Mouse (Mus musculus) c-Kit-positive CD71-positive TER-119-positive erythroid progenitor cells, embryonic 14.5 days (primary cell): ENCODE measurements around the gene Dvl1.

Experiments
- DNase-seq: peaks from one replicate; pipeline ENCODE4 v3.0.0-alpha.2; 2013; ENCODE audit warnings: low spot score

The Dvl1 gene

DNA sequence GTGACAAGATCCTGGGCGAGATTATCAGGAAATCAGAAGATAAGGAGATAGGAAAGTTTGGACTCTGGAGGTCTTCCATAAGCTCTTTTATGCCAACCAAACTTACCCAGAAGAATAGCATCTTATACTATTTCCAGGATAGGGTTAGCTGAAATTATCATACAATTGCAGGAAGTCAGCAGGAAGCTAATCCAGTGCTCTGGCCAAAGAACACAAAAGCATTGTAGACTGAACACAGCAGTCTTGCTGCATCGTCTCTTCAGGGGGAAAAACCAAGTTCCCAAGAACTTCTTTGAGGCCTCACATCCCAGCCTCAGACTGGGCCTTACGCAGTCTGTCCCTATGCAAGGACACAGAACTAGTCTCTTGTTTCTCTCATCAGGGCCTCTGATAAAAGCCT is 36.4 kb downstream of the Dvl1 start:
- DNase-seq, result no peak

DNA sequence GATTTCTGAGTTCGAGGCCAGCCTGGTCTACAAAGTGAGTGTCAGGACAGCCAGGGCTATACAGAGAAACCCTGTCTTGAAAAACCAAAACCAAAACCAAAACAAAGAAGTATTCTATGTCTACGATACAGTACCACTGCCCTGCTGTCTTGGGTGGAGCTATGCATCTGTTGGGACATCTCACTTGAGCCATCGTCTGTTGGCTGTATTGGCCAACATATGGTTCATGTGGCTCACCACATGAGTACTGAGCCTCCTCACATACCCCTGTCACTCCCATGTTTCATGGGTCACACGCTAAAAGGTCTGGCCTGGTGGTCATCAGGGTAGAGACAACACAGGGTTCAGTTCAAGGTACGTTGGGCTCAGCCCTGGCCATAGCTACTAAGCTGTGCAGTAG is 39.1 kb downstream of the Dvl1 start:
- DNase-seq, result no peak

GRCm38 (mm10) chr4:155887674-155888073 is 40.5 kb downstream of the Dvl1 start:
- DNase-seq, result no peak

- no peak for DNase-seq
Measured at GRCm38 (mm10) chr4:155888181-155888580, 41.0 kb downstream of the Dvl1 start.

- no peak for DNase-seq
Measured at GRCm38 (mm10) chr4:155889316-155889715, 42.1 kb downstream of the Dvl1 start.

- no peak for DNase-seq
Measured at GRCm38 (mm10) chr4:155891011-155891471, 43.8 kb downstream of the Dvl1 start.

GRCm38 (mm10) chr4:155891551-155892001 is 44.4 kb downstream of the Dvl1 start, which contains the start of the genes Pusl1 and Acap3:
Gene Pusl1, minus strand, starts transcription at chr4:155891781.
Gene Acap3, plus strand, starts transcription at chr4:155891822.
- peak; percentile 93 for DNase-seq

GRCm38 (mm10) chr4:155892017-155892416 is 44.8 kb downstream of the Dvl1 start:
- peak; percentile 76 for DNase-seq

DNA sequence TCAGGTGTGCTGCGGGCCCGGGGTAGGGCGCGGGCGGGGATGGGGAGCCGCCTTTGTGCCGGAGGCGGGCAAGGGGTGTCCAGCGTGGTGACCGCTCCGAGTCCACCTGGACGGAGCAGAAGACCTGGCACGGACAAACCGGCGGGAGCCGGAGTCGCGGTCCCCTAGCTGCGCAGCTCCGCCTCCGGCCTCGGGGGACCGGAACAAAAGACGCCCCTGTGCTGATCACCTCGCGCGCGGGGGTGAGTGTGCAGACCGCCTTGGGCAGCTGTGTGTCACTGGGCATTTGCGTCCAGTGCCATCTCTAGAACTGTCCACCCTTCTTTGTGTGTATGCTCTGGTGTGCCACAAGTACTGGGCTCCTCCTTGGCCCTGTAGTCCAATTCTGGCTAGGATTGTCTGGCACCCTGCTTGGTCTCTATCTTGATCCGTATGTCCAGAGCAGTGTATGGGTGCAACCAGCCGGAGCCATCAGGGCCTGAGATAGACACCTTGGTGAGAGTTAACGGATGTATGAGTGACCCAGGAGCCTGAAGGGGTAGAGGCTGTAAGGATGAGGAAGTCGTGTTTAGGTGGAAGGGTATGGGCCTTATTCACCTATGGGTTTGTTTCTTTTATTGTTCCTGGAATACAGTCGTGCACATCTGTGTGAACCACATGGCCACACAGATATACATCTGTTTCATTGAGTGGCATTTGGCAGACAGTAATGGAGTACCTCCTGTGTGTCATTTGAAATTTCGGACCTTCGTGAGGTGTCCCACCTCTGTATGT is 45.4 kb downstream of the Dvl1 start:
- DNase-seq, result peak; percentile 49

DNA sequence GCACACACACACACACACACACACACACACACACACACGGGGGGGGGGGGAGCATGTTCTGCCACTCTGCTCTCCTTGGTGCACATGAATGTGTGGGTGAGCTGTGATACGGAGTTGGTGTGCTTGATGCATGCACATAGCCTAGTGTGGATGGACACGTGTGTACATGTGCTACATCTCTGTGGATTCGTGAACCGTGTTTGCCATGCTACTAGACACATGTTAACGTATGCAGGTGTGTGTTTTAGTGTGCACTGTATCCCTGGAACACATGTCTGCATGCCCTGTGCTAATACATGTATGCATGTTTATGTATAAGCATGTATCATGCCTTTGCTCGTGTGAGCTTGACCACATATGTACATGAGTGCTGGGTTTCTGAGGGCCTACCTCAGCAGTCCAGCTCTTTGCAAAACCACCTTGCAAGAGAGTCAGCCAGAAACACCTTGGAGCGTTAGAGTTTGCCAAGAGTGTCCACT is 46.0 kb downstream of the Dvl1 start:
- no peak for DNase-seq

DNA sequence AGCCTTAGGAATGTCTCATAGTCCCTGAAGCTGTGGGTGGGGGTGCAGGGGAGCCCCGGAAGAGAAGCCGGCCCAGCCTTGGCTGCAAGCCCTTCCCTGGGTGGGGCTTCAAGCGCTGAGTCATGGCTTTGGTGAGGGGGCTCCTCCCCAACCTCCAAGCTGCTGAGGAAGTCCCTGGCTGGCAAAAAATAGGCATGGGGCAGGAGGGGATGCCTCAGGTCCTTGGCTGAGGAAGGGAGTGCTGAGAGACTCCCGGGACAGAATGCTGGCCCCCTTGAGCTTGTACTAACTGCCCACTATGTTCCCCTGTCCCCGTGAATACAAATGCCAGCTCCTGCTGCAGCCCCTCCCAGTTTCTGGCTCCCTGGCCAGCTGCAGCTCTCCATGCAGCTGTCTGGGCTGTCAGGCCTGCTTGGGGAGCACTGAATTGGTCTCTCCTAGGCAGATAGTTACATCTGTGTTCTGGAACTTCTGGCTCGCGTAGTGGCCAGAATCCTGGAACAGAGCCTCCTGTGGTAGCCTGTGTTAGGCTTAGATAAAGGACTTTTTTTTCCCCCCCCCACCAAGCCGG is 47.2 kb downstream of the Dvl1 start:
- peak; percentile 65 for DNase-seq

GRCm38 (mm10) chr4:155895216-155895615 is 48.0 kb downstream of the Dvl1 start:
- DNase-seq, result no peak

DNA sequence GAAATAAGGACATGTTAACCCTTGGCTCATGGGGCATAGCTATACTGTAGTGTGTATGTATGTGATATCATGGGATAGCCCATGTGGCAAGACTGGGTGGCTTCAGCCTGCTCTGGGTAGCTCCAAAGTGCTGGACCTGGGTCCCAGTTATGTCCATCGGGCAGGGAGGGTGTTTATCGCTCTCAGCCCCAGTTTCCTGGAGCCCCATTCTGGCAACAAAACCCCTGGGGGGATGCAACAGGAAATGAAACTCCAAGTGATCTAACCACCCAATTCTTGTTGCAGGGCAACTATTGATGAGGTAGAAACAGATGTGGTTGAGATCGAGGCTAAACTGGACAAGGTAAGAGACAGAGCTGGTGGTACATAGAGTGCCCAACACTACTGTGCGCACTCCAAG is 48.6 kb downstream of the Dvl1 start:
- no peak for DNase-seq

DNA sequence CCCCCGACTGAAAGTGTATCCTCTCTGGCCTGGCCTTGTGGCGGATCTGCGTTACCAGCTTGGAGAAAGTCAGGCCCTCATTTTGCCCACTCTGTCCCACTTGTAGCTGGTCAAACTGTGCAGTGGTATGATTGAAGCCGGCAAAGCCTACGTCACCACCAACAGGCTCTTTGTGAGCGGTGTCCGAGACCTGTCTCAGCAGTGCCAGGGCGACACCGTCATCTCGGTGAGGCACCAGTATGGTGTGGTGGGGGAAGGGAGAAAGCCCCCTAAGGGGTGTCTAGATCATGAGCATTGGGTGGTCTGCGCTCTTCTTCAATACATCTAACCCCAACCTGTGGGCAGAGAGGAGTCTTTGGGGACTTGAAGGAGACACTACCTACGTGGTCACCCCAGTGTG is 49.3 kb downstream of the Dvl1 start:
- DNase-seq, result no peak

DNA sequence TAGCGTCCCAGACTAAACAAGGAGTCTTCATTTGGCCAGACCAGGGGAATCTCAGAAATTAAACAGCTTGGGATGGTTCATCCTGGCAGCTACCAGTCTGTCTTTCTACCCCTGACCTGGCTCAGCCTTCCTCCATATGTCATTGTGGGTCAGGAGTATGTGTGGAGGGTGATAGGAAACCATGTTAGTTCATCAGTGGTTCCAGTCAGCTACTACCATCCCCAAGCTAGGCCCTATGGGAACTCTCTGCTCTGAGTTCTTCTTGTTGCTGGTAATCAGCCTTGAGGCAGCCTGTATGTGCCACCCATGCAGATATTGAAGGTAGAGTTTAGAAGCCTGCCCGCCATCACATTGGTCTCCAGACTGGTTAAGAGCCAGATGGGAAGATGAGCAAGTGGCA is 51.1 kb downstream of the Dvl1 start:
- no peak for DNase-seq

DNA sequence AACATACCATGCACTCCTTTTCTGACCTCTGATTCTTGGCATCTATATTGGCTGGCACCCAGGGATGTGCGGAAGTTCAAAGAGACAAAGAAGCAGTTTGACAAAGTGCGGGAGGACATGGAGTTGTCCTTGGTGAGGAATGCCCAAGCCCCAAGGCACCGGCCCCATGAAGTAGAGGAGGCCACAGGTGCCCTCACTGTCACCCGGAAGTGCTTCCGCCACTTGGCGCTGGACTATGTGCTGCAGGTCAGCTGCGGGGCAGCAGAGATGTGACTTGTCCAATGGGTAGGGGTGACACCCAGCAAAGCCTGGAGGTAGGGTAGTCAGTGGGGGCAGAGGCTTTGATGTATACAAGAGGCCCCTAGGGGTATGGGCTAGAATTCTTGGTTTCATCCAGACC is 52.2 kb downstream of the Dvl1 start:
- DNase-seq, result no peak

DNA sequence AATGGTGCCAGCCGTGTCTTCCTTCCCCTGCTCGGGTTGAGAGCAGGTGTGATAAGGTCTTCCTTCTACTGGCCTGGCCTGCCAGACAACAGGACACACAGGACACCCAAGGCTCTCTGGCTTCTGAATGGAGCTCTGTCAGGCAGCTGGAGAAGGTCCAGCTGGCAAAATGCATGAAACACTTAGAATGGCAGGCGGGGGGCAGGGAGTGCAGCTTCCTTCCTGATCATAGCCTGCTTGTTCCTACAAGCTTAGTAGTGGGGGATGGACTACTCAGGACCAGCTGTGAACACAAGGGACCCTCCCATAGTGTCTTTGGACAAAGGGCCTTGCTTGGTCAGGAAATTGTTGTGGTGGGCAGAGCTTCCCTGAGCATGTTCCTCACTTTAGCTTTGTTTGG is 54.0 kb downstream of the Dvl1 start:
- DNase-seq, result no peak

DNA sequence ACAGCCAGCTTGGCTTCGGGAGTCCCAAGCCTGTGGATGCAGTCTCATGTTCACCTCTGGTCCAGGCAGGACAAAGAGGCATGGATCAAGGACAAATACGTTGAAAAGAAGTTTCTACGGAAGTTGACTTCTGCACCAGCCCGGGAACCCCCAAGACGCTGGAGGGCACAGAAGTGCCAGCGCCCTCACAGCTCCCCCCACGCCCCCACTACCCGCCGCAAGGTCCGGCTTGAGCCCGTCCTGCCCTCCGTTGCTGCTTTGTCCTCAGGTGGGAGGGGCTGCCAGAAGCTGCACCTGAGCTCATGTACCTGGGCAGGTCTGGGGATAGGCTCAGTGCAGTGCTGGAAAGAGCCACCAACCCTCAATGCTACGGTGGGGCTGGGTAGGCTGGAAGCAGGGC is 56.0 kb downstream of the Dvl1 start:
- no peak for DNase-seq

- DNase-seq, result no peak
Measured at GRCm38 (mm10) chr4:155904318-155905102, 57.3 kb downstream of the Dvl1 start.

DNA sequence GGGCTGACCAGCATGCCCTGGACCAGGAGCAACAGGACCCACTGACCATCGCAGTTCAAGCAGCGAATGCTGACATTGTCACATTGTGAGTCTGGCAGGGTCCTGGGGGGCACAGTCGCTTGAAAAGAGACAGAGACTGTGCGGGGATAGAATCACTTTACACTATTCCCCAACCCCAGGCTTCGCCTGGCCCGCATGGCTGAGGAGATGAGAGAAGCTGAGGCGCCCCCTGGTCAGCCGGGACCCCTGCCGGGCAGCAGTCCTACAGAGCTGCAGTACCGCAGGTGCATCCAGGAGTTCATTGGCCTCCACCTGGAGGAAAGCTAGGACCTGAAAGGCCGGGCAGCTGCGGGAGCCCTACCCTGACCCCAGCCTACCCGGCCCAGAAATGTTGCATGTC is 58.4 kb downstream of the Dvl1 start:
- DNase-seq, result no peak

DNA sequence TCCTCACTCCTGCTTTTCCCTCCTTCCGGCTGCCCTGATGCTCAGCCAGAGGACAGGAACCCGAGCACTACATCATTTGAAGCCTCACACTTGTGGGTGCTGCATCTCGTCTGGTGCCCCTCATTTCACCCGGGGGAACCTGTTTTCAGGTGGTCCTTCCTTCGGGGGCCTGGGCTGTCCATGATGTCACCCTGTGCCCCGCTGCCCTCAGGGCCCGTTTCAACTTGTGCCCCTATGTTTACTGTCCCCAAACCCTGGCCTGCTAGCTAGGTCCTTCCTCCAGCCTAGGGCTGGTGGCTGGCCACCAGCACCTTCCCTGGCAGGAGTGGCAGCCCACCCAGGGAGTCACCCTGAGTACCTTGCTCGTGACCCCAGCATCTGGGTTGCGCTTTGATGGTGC is 58.9 kb downstream of the Dvl1 start:
- no peak for DNase-seq

DNA sequence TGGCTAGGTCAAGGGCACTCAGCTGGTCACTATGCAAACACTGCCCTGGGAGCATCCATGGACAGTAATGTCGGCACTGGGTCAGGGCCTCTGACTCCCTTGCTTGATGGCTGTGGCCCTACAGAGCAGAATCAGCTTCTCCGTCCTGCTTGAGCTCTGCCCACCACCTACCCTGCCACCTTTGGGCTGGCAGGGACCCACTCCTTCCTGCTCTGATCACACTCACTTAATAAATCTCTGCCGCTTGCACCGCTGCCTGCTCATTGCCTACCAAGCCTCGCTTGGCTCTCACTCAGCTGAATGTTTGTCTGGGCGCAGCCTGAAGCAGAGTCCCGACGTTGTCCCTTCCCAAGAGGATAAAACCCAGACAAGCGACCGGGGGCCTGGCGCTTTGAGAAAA is 59.8 kb downstream of the Dvl1 start:
- no peak for DNase-seq

GRCm38 (mm10) chr4:155908281-155908680 is 61.1 kb downstream of the Dvl1 start:
- DNase-seq, result no peak
